Mouse (Mus musculus): ENCODE results near the gene Klf16. TPM values are rescaled to one million over a fixed set of nuclear protein-coding genes. Genes with fewer than 3 reads are reported as not detected.

Gene Klf16
- polyA plus RNA-seq, 1 experiment = not detected

- Histone ChIP-seq H3K27ac (ENCODE audit: insufficient read depth, low read depth, low read length) (no peak overlapping the region), H3K4me3 (ENCODE audit: insufficient read depth, low read depth, low read length) (no peak overlapping the region), H3K4me1 (ENCODE audit: control insufficient read depth, insufficient read depth, low read length) (peaks cover 43% of the 10 kb centered on the region)
- 23% methylated on average over 5 of the region's 5 CpGs for WGBS
- peak; percentile 73; the same call in 1 of the 2 replicates for TF ChIP-seq CTCF (IDR thresholded peaks at IDR 0.05; ENCODE audit: insufficient read depth, low read depth, low read length)
- TF ChIP-seq POLR2A (IDR thresholded peaks at IDR 0.05; ENCODE audit: insufficient read depth, low read depth, low read length) = no peak
Measured at GRCm38 (mm10) chr10:80557346-80557965, 19.7 kb downstream of the Klf16 start.

GRCm38 (mm10) chr10:80553997-80554396 is 23.1 kb downstream of the Klf16 start:
- Histone ChIP-seq H3K4me3 (ENCODE audit: insufficient read depth, low read depth, low read length) (no peak overlapping the region), H3K4me1 (ENCODE audit: control insufficient read depth, insufficient read depth, low read length) (peaks cover 33% of the 10 kb centered on the region), H3K27ac (ENCODE audit: insufficient read depth, low read depth, low read length) (no peak overlapping the region)
- WGBS = 92% methylated on average over 6 of the region's 6 CpGs
- TF ChIP-seq CTCF (IDR thresholded peaks at IDR 0.05; ENCODE audit: insufficient read depth, low read depth, low read length) (no peak), POLR2A (IDR thresholded peaks at IDR 0.05; ENCODE audit: insufficient read depth, low read depth, low read length) (no peak)

- TF ChIP-seq CTCF (IDR thresholded peaks at IDR 0.05; ENCODE audit: insufficient read depth, low read depth, low read length) (no peak), POLR2A (IDR thresholded peaks at IDR 0.05; ENCODE audit: insufficient read depth, low read depth, low read length) (no peak)
- WGBS = 91% methylated on average over 8 of the region's 8 CpGs
- Histone ChIP-seq H3K4me1 (ENCODE audit: control insufficient read depth, insufficient read depth, low read length) (peaks cover 30% of the 10 kb centered on the region), H3K27ac (ENCODE audit: insufficient read depth, low read depth, low read length) (no peak overlapping the region), H3K4me3 (ENCODE audit: insufficient read depth, low read depth, low read length) (no peak overlapping the region)
Measured at GRCm38 (mm10) chr10:80553575-80553974, 23.5 kb downstream of the Klf16 start.

GRCm38 (mm10) chr10:80552364-80552763 is 24.8 kb downstream of the Klf16 start:
- H3K27ac ChIP-seq (ENCODE audit: insufficient read depth, low read depth, low read length) = no peak overlapping the region
- peaks cover 19% of the 10 kb centered on the region for H3K4me1 ChIP-seq (ENCODE audit: control insufficient read depth, insufficient read depth, low read length)
- no peak for TF ChIP-seq CTCF (IDR thresholded peaks at IDR 0.05; ENCODE audit: insufficient read depth, low read depth, low read length)
- TF ChIP-seq POLR2A (IDR thresholded peaks at IDR 0.05; ENCODE audit: insufficient read depth, low read depth, low read length) = no peak
- WGBS = 65% methylated on average over 9 of the region's 9 CpGs
- H3K4me3 ChIP-seq (ENCODE audit: insufficient read depth, low read depth, low read length) = no peak overlapping the region

GRCm38 (mm10) chr10:80549279-80549678 is 27.8 kb downstream of the Klf16 start:
- peaks cover 8% of the 10 kb centered on the region; the same call in 1 of the 2 replicates for H3K4me1 ChIP-seq (ENCODE audit: control insufficient read depth, insufficient read depth, low read length)
- WGBS = 83% methylated on average over 21 of the region's 21 CpGs
- no peak overlapping the region for H3K27ac ChIP-seq (ENCODE audit: insufficient read depth, low read depth, low read length)
- H3K4me3 ChIP-seq (ENCODE audit: insufficient read depth, low read depth, low read length) = no peak overlapping the region
- TF ChIP-seq CTCF (IDR thresholded peaks at IDR 0.05; ENCODE audit: insufficient read depth, low read depth, low read length) (no peak), POLR2A (IDR thresholded peaks at IDR 0.05; ENCODE audit: insufficient read depth, low read depth, low read length) (no peak)

GRCm38 (mm10) chr10:80548428-80549006 is 28.6 kb downstream of the Klf16 start:
- Histone ChIP-seq H3K4me1 (ENCODE audit: control insufficient read depth, insufficient read depth, low read length) (peaks cover 3% of the 10 kb centered on the region; the same call in 1 of the 2 replicates), H3K27ac (ENCODE audit: insufficient read depth, low read depth, low read length) (no peak overlapping the region), H3K4me3 (ENCODE audit: insufficient read depth, low read depth, low read length) (no peak overlapping the region)
- WGBS = 74% methylated on average over 10 of the region's 10 CpGs
- TF ChIP-seq CTCF (IDR thresholded peaks at IDR 0.05; ENCODE audit: insufficient read depth, low read depth, low read length) (peak; percentile 80), POLR2A (IDR thresholded peaks at IDR 0.05; ENCODE audit: insufficient read depth, low read depth, low read length) (no peak)

GRCm38 (mm10) chr10:80547539-80547938 is 29.6 kb downstream of the Klf16 start:
- TF ChIP-seq POLR2A (IDR thresholded peaks at IDR 0.05; ENCODE audit: insufficient read depth, low read depth, low read length) (no peak), CTCF (IDR thresholded peaks at IDR 0.05; ENCODE audit: insufficient read depth, low read depth, low read length) (no peak)
- WGBS = 92% methylated on average over 15 of the region's 15 CpGs
- H3K4me3 ChIP-seq (ENCODE audit: insufficient read depth, low read depth, low read length) = no peak overlapping the region
- H3K27ac ChIP-seq (ENCODE audit: insufficient read depth, low read depth, low read length) = no peak overlapping the region
- no peaks in the 10 kb centered on the region for H3K4me1 ChIP-seq (ENCODE audit: control insufficient read depth, insufficient read depth, low read length)

- no peak overlapping the region for H3K4me3 ChIP-seq (ENCODE audit: insufficient read depth, low read depth, low read length)
- H3K4me1 ChIP-seq (ENCODE audit: control insufficient read depth, insufficient read depth, low read length) = no peaks in the 10 kb centered on the region
- no peak for TF ChIP-seq POLR2A (IDR thresholded peaks at IDR 0.05; ENCODE audit: insufficient read depth, low read depth, low read length)
- TF ChIP-seq CTCF (IDR thresholded peaks at IDR 0.05; ENCODE audit: insufficient read depth, low read depth, low read length) = no peak
- no peak overlapping the region for H3K27ac ChIP-seq (ENCODE audit: insufficient read depth, low read depth, low read length)
- 96% methylated on average over 4 of the region's 4 CpGs for WGBS
Measured at GRCm38 (mm10) chr10:80546945-80547344, 30.2 kb downstream of the Klf16 start.

- 93% methylated on average over 8 of the region's 8 CpGs for WGBS
- TF ChIP-seq CTCF (IDR thresholded peaks at IDR 0.05; ENCODE audit: insufficient read depth, low read depth, low read length) (no peak), POLR2A (IDR thresholded peaks at IDR 0.05; ENCODE audit: insufficient read depth, low read depth, low read length) (no peak)
Measured at GRCm38 (mm10) chr10:80545590-80545989, 31.5 kb downstream of the Klf16 start.

More at GRCm38 (mm10) chr10:80545590-80545989, 31.5 kb downstream of the Klf16 start:
- Histone ChIP-seq H3K4me1 (ENCODE audit: control insufficient read depth, insufficient read depth, low read length) (no peaks in the 10 kb centered on the region), H3K27ac (ENCODE audit: insufficient read depth, low read depth, low read length) (no peak overlapping the region), H3K4me3 (ENCODE audit: insufficient read depth, low read depth, low read length) (no peak overlapping the region)
